Mouse (Mus musculus) cerebellum, postnatal 25 days (tissue): ENCODE measurements around the gene Rhox3f.
"Not testable (repeated sequence)": the region's sequence is repeated elsewhere in the genome, so short reads cannot be mapped to it uniquely, and the experiment has no call there.

Experiments
- DNase-seq, 2 experiments: peaks; one replicate each; pipeline ENCODE4 v3.0.0; 2021; ENCODE audit warnings: mixed read lengths in 2 of 2

Rhox3f gene

GRCm38 (mm10) chrX:37580692-37581091, at the start of gene Rhox3f:
Gene Rhox3f, plus strand, starts transcription at chrX:37580992.
- DNase-seq: not testable (repeated sequence)

GRCm38 (mm10) chrX:37541719-37542118, 39.1 kb upstream of the Rhox3f start, which contains the start of gene Rhox3e:
Gene Rhox3e, plus strand, starts transcription at chrX:37542019.
- not testable (repeated sequence) for DNase-seq

- not testable (repeated sequence) for DNase-seq
Measured at GRCm38 (mm10) chrX:37557112-37557511, 23.7 kb upstream of the Rhox3f start, which contains the start of gene Rhox4e. Gene Rhox4e, plus strand, starts transcription at chrX:37557412.

- DNase-seq: not testable (repeated sequence)
Measured at GRCm38 (mm10) chrX:37571105-37571504, 9.7 kb upstream of the Rhox3f start, which contains the start of gene Rhox2f. Gene Rhox2f, plus strand, starts transcription at chrX:37571405.

GRCm38 (mm10) chrX:37572638-37573037, 8.2 kb upstream of the Rhox3f start:
- DNase-seq: not testable (repeated sequence)

- not testable (repeated sequence) for DNase-seq
Measured at GRCm38 (mm10) chrX:37607604-37608003, 26.8 kb downstream of the Rhox3f start, which contains the start of gene Rhox4f. Gene Rhox4f, minus strand, starts transcription at chrX:37607704.

GRCm38 (mm10) chrX:37628512-37628911, 47.7 kb downstream of the Rhox3f start, which contains the start of gene Rhox3g:
Gene Rhox3g, minus strand, starts transcription at chrX:37628612.
- DNase-seq: not testable (repeated sequence)
